Mouse (Mus musculus) ovary, adult 2 months (tissue): Measurements from ENCODE around the gene Irs3. TPM values are rescaled to one million over a fixed set of nuclear protein-coding genes. Genes with fewer than 3 reads are reported as not detected.

Experiments used
- polyA plus RNA-seq: library from polyadenylated mRNA; depleted of rRNA; stranded (reverse); fragments of >200 nt; gene quantifications from 2 replicates; pipeline ENCODE4 v1.2.3, GENCODE M21; 2012; rRNA removed

Gene Irs3
- polyA plus RNA-seq, result 7.2 and 7.5 TPM in 2 replicates

GRCm38 (mm10) chr5:137645652-137646091 lies at the start of gene Irs3:
Irs3 (minus strand) TSS chr5:137645714.

GRCm38 (mm10) chr5:137684294-137685123 lies 39.0 kb upstream of the Irs3 start, which contains the start of gene Agfg2:
Agfg2 (minus strand) TSS chr5:137684726.

GRCm38 (mm10) chr5:137641054-137641453 lies 4.5 kb downstream of the Irs3 start, which contains the start of gene Sap25:
Sap25 (plus strand) TSS chr5:137641334.

GRCm38 (mm10) chr5:137628498-137629305 lies 16.8 kb downstream of the Irs3 start, which contains the start of the genes Fbxo24, Lrch4 and Gm20605:
Fbxo24 (minus strand) TSS chr5:137629002.
Lrch4 (plus strand) TSS chr5:137629121.
Gm20605 (plus strand) TSS chr5:137629175.

GRCm38 (mm10) chr5:137613550-137613949 lies 32.0 kb downstream of the Irs3 start, which contains the start of gene Pcolce:
Pcolce (minus strand) TSS chr5:137613784.

GRCm38 (mm10) chr5:137600619-137601364 lies 44.7 kb downstream of the Irs3 start, which contains the start of gene Mospd3:
Mospd3 (minus strand) TSS chr5:137601058.

Other genes with a start within 250 kb of the Irs3 start
- 0.28 and 0.45 TPM in 2 replicates for gene Zan, start 168.7 kb downstream of the Irs3 start, polyA plus RNA-seq
- 50.2 and 64.6 TPM in 2 replicates for gene Pop7, start 143.2 kb downstream of the Irs3 start, polyA plus RNA-seq
- gene Gigyf1, start 127.2 kb downstream of the Irs3 start, polyA plus RNA-seq, result 49.3 and 49.4 TPM in 2 replicates
- gene Epo, start 112.5 kb downstream of the Irs3 start, polyA plus RNA-seq, result 0.60 TPM in 1 of 2 replicates, not detected in the other
- gene Gnb2, start 112.2 kb downstream of the Irs3 start, polyA plus RNA-seq, result 1,508 and 1,755 TPM in 2 replicates
- gene Actl6b, start 92.2 kb downstream of the Irs3 start, polyA plus RNA-seq, result 0.08 TPM in 1 of 2 replicates, not detected in the other
- gene Tfr2, start 75.9 kb downstream of the Irs3 start, polyA plus RNA-seq, result 1.9 TPM in 2 replicates
- gene Mospd3, start 44.7 kb downstream of the Irs3 start, polyA plus RNA-seq, result 134 and 156 TPM in 2 replicates
- 434 and 514 TPM in 2 replicates for gene Pcolce, start 31.9 kb downstream of the Irs3 start, polyA plus RNA-seq
- gene Fbxo24, start 16.7 kb downstream of the Irs3 start, polyA plus RNA-seq, result 0.93 and 0.97 TPM in 2 replicates
- 47.7 and 50.0 TPM in 2 replicates for gene Lrch4, start 16.6 kb downstream of the Irs3 start, polyA plus RNA-seq
- 33.5 and 36.4 TPM in 2 replicates for gene Gm20605, start 16.5 kb downstream of the Irs3 start, polyA plus RNA-seq
- 94.8 and 112 TPM in 2 replicates for gene Sap25, start 4.4 kb downstream of the Irs3 start, polyA plus RNA-seq
- 33.2 and 38.9 TPM in 2 replicates for gene Agfg2, start 39.0 kb upstream of the Irs3 start, polyA plus RNA-seq
- 10.9 and 13.2 TPM in 2 replicates for gene Nyap1, start 95.9 kb upstream of the Irs3 start, polyA plus RNA-seq
- gene Tsc22d4, start 100.0 kb upstream of the Irs3 start, polyA plus RNA-seq, result 135 and 151 TPM in 2 replicates
- gene Ppp1r35, start 133.1 kb upstream of the Irs3 start, polyA plus RNA-seq, result 70.6 and 89.1 TPM in 2 replicates
- 42.4 and 45.4 TPM in 2 replicates for gene Mepce, start 141.9 kb upstream of the Irs3 start, polyA plus RNA-seq
- gene Zcwpw1, start 142.1 kb upstream of the Irs3 start, polyA plus RNA-seq, result 1.00 and 1.0 TPM in 2 replicates
- 0.71 and 1.1 TPM in 2 replicates for gene Pilra, start 190.6 kb upstream of the Irs3 start, polyA plus RNA-seq
- gene Pilrb1, start 212.4 kb upstream of the Irs3 start, polyA plus RNA-seq, result 2.1 and 3.6 TPM in 2 replicates
- gene Pilrb2, start 226.1 kb upstream of the Irs3 start, polyA plus RNA-seq, result 2.1 and 2.2 TPM in 2 replicates